Mouse (Mus musculus) ES-E14 (cell line): ENCODE results near the gene Mcpt8.

Source experiments
- CHD2 ChIP-seq: IDR thresholded peaks from 2 replicates; pipeline ENCODE4 v1.6.1; 2014; ENCODE audit warnings: mild to moderate bottlenecking, low read depth, low read length, inconsistent platforms
- HCFC1 ChIP-seq: IDR thresholded peaks from 2 replicates; pipeline ENCODE4 v1.6.1; 2012; ENCODE audit warnings: low read length, inconsistent platforms, borderline replicate concordance; ENCODE audit not compliant: insufficient read depth
- MAFK ChIP-seq: IDR thresholded peaks from 2 replicates; pipeline ENCODE4 v1.6.1; 2014; ENCODE audit warnings: mild to moderate bottlenecking, low read depth, low read length, inconsistent platforms; ENCODE audit not compliant: insufficient read depth
- ZC3H11A ChIP-seq: IDR thresholded peaks from 2 replicates; pipeline ENCODE4 v1.6.1; 2012; ENCODE audit warnings: low read depth, mild to moderate bottlenecking, inconsistent platforms, low read length, borderline replicate concordance
- ZNF384 ChIP-seq: IDR thresholded peaks from 2 replicates; pipeline ENCODE4 v1.6.1; 2012; ENCODE audit warnings: low read depth, low read length, inconsistent platforms

- TF ChIP-seq ZNF384 = no peak
- TF ChIP-seq CHD2 = no peak
- no peak for TF ChIP-seq HCFC1
- TF ChIP-seq ZC3H11A = no peak
- TF ChIP-seq MAFK = no peak
These were observed 3.1 kb downstream of the Mcpt8 start for GRCm38 (mm10) chr14:56082016-56082415.
